Mouse (Mus musculus): ENCODE data around the gene Col4a3. TPM values are rescaled to one million over a fixed set of nuclear protein-coding genes. Genes with fewer than 3 reads are reported as not detected.
A peak's percentile ranks its signal among the peaks of the same experiment; 100 is the strongest.

Col4a3 gene
- total and polyA plus RNA-seq, 2 experiments from 2014 or later, result 0.27 to 0.35 TPM

GRCm38 (mm10) chr1:82575681-82576080 is 11.0 kb upstream of the Col4a3 start:
- ATAC-seq (ENCODE audit: low FRiP score) (no peak), DNase-seq (ENCODE audit: low spot score) (no peak)
- H3K9ac ChIP-seq (replicated peaks; ENCODE audit: low read length, poor library complexity, severe bottlenecking), result no peak overlapping the region
- TF ChIP-seq CTCF (IDR thresholded peaks at IDR 0.05), result no peak
- WGBS, result 85% methylated on average over 3 of the region's 3 CpGs
- H3K36me3 ChIP-seq (ENCODE audit: insufficient read depth, low read length), result no peaks in the 10 kb centered on the region
- no peak overlapping the region for H3K4me3 ChIP-seq (ENCODE audit: low read depth, low read length)
- H3K4me1 ChIP-seq (ENCODE audit: insufficient read depth, low read length), result no peaks in the 10 kb centered on the region
- no peak overlapping the region for H3K27ac ChIP-seq (ENCODE audit: low read depth, low read length)
- H3K4me2 ChIP-seq (ENCODE audit: low read depth, low read length, poor library complexity, severe bottlenecking), result no peak overlapping the region
- no peaks in the 10 kb centered on the region for H3K27me3 ChIP-seq (ENCODE audit: insufficient read depth, low read length)
- no peaks in the 10 kb centered on the region for H3K9me3 ChIP-seq (ENCODE audit: low read length)

- Histone ChIP-seq H3K27me3 (ENCODE audit: insufficient read depth, low read length) (no peaks in the 10 kb centered on the region), H3K4me3 (ENCODE audit: low read depth, low read length) (no peak overlapping the region), H3K36me3 (ENCODE audit: insufficient read depth, low read length) (no peaks in the 10 kb centered on the region), H3K9ac (replicated peaks; ENCODE audit: low read length, poor library complexity, severe bottlenecking) (no peak overlapping the region), H3K27ac (ENCODE audit: low read depth, low read length) (no peak overlapping the region), H3K4me1 (ENCODE audit: insufficient read depth, low read length) (no peaks in the 10 kb centered on the region), H3K9me3 (ENCODE audit: low read length) (no peaks in the 10 kb centered on the region), H3K4me2 (ENCODE audit: low read depth, low read length, poor library complexity, severe bottlenecking) (no peak overlapping the region)
- DNase-seq (ENCODE audit: low spot score), result no peak
- no peak for ATAC-seq (ENCODE audit: low FRiP score)
- 85% methylated on average over 2 of the region's 2 CpGs for WGBS
- TF ChIP-seq CTCF (IDR thresholded peaks at IDR 0.05), result 0 out of 2 replicates have a peak, but pooled peaks have one; percentile 10
Observed at GRCm38 (mm10) chr1:82576182-82576581, 10.5 kb upstream of the Col4a3 start.

- ATAC-seq (ENCODE audit: low FRiP score) (no peak), DNase-seq (ENCODE audit: low spot score) (no peak)
- Histone ChIP-seq H3K27ac (ENCODE audit: low read depth, low read length) (no peak overlapping the region), H3K9me3 (ENCODE audit: low read length) (no peaks in the 10 kb centered on the region), H3K4me2 (ENCODE audit: low read depth, low read length, poor library complexity, severe bottlenecking) (no peak overlapping the region), H3K9ac (replicated peaks; ENCODE audit: low read length, poor library complexity, severe bottlenecking) (no peak overlapping the region), H3K36me3 (ENCODE audit: insufficient read depth, low read length) (no peaks in the 10 kb centered on the region), H3K4me3 (ENCODE audit: low read depth, low read length) (no peak overlapping the region), H3K27me3 (ENCODE audit: insufficient read depth, low read length) (no peaks in the 10 kb centered on the region), H3K4me1 (ENCODE audit: insufficient read depth, low read length) (no peaks in the 10 kb centered on the region)
- no peak for TF ChIP-seq CTCF (IDR thresholded peaks at IDR 0.05)
- WGBS, result 93% methylated on average over 10 of the region's 10 CpGs
Observed at GRCm38 (mm10) chr1:82577339-82577738, 9.4 kb upstream of the Col4a3 start.

GRCm38 (mm10) chr1:82577915-82578314 is 8.8 kb upstream of the Col4a3 start:
- no peak for DNase-seq (ENCODE audit: low spot score)
- no peak overlapping the region for H3K4me3 ChIP-seq (ENCODE audit: low read depth, low read length)
- H3K9me3 ChIP-seq (ENCODE audit: low read length), result no peaks in the 10 kb centered on the region
- WGBS, result 90% methylated on average over 3 of the region's 3 CpGs
- no peaks in the 10 kb centered on the region for H3K4me1 ChIP-seq (ENCODE audit: insufficient read depth, low read length)
- H3K27ac ChIP-seq (ENCODE audit: low read depth, low read length), result no peak overlapping the region
- TF ChIP-seq CTCF (IDR thresholded peaks at IDR 0.05), result no peak
- no peak overlapping the region for H3K4me2 ChIP-seq (ENCODE audit: low read depth, low read length, poor library complexity, severe bottlenecking)
- H3K36me3 ChIP-seq (ENCODE audit: insufficient read depth, low read length), result no peaks in the 10 kb centered on the region
- no peak for ATAC-seq (ENCODE audit: low FRiP score)
- H3K9ac ChIP-seq (replicated peaks; ENCODE audit: low read length, poor library complexity, severe bottlenecking), result no peak overlapping the region
- H3K27me3 ChIP-seq (ENCODE audit: insufficient read depth, low read length), result no peaks in the 10 kb centered on the region

GRCm38 (mm10) chr1:82578320-82578719 is 8.4 kb upstream of the Col4a3 start:
- WGBS, result 77% methylated on average over 4 of the region's 4 CpGs
- Histone ChIP-seq H3K27me3 (ENCODE audit: insufficient read depth, low read length) (no peaks in the 10 kb centered on the region), H3K36me3 (ENCODE audit: insufficient read depth, low read length) (no peaks in the 10 kb centered on the region), H3K9me3 (ENCODE audit: low read length) (no peaks in the 10 kb centered on the region), H3K4me3 (ENCODE audit: low read depth, low read length) (no peak overlapping the region), H3K9ac (replicated peaks; ENCODE audit: low read length, poor library complexity, severe bottlenecking) (no peak overlapping the region), H3K4me2 (ENCODE audit: low read depth, low read length, poor library complexity, severe bottlenecking) (no peak overlapping the region), H3K4me1 (ENCODE audit: insufficient read depth, low read length) (no peaks in the 10 kb centered on the region), H3K27ac (ENCODE audit: low read depth, low read length) (no peak overlapping the region)
- ATAC-seq (ENCODE audit: low FRiP score) (no peak), DNase-seq (ENCODE audit: low spot score) (no peak)
- TF ChIP-seq CTCF (IDR thresholded peaks at IDR 0.05), result no peak

GRCm38 (mm10) chr1:82585981-82586380 is 740 bp upstream of the Col4a3 start:
- DNase-seq (ENCODE audit: low spot score), result no peak
- no peak overlapping the region for H3K27ac ChIP-seq (ENCODE audit: low read depth, low read length)
- no peak for TF ChIP-seq CTCF (IDR thresholded peaks at IDR 0.05)
- no peaks in the 10 kb centered on the region for H3K9me3 ChIP-seq (ENCODE audit: low read length)
- no peak for ATAC-seq (ENCODE audit: low FRiP score)
- H3K9ac ChIP-seq (replicated peaks; ENCODE audit: low read length, poor library complexity, severe bottlenecking), result no peak overlapping the region
- H3K4me3 ChIP-seq (ENCODE audit: low read depth, low read length), result no peak overlapping the region
- 72% methylated on average over 7 of the region's 7 CpGs for WGBS
- H3K36me3 ChIP-seq (ENCODE audit: insufficient read depth, low read length), result no peaks in the 10 kb centered on the region
- H3K4me1 ChIP-seq (ENCODE audit: insufficient read depth, low read length), result no peaks in the 10 kb centered on the region; the same call in 1 of the 2 replicates
- no peak overlapping the region for H3K4me2 ChIP-seq (ENCODE audit: low read depth, low read length, poor library complexity, severe bottlenecking)
- H3K27me3 ChIP-seq (ENCODE audit: insufficient read depth, low read length), result 0 out of 2 replicates have a peak, but pooled peaks cover 3% of the 10 kb centered on the region

Measured in midbrain, postnatal 0 days (tissue).